Mouse (Mus musculus) ovary, postnatal 36 days (tissue): ENCODE measurements around the gene Cyp1a2.
"Not testable (repeated sequence)": the region's sequence is repeated elsewhere in the genome, so short reads cannot be mapped to it uniquely, and the experiment has no call there.

Experiments
- DNase-seq: peaks from one replicate; pipeline ENCODE4 v3.0.0; 2022; ENCODE audit warnings: low spot score, mixed read lengths

Cyp1a2 gene

DNA sequence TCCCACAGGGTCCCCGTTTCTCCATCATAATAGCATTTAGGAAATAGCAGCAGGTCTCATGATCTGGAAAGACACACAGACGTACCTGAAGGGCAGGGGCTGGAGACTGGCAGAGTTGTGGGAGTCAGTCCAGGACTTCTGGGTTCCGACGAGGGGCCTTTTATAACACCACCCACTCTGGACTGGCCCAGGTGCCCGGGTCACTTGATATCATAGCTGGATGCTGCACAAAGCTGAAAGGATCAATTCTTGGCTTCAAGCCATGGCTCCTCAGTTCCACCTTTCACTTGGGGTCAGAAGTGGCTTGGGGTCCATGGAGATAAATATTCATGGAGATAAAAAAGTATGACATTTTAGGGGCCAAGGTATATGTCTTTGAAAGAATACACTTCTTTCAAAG, at the start of gene Cyp1a2:
Gene Cyp1a2 (minus strand): TSS at position 184 of the 400 bp plus-strand sequence.
- DNase-seq: no peak

DNA sequence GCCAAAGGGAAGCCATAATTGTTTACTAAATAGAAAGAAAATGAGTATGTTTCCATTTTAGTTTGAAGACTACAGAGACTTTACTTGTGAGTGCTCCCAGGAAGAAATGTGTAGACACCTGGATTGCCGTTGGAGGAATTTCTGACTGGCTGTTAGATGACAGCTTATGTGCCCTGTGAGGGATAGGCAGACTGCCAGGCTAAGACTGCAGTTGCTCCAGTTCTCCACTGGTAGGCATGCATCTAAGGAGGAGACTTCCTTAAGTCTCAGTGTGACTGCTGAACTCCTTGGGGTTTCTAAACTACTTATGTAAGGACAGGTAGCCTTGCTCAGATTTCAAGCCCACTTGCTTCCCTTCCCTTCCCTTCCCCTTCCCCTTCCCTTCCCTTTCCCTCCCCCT, 44.8 kb upstream of the Cyp1a2 start:
- no peak for DNase-seq

DNA sequence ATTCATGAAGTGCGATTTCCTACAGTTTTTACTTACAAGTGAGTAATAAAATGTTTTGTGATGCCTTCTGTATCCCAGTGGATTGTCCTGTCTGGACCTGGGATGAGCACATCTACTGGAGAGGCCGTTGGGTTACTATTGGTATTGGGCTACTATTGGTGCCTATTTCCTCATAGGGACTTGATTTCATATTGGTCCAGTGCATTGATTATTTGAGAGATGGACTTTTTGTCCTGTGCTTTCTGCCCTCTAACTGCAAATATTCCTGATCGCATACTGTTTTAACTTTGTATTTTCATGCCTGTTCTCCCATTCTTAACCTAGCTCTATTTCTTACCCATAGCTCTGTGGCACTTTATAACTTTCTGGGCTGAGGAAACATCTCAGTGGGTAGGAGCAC, 41.2 kb upstream of the Cyp1a2 start:
- no peak for DNase-seq

- no peak for DNase-seq
Measured at GRCm38 (mm10) chr9:57723796-57724195, 40.3 kb upstream of the Cyp1a2 start.

- peak; percentile 54 for DNase-seq
Measured at GRCm38 (mm10) chr9:57723315-57723715, 39.8 kb upstream of the Cyp1a2 start.

DNA sequence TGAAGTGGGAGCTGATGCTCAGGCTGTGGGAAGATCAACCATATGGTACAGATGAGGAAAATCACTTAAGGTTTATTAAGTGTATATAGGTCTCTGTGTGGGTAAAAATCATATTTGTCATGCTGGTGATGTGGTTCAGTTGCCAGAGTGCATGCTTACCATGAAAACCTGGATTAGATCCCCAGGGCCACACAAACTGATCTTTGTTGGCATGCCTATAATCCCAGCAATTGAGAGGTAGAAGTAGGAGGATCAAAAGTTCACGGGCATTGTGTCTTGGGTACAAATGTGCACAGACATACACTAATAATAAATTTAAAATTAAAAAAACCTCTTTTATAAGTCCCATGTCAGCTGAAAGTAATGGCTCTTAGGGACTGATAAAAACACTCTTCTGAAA, 38.9 kb upstream of the Cyp1a2 start:
- DNase-seq: no peak

- DNase-seq: no peak
Measured at GRCm38 (mm10) chr9:57720736-57721135, 37.2 kb upstream of the Cyp1a2 start.

- no peak for DNase-seq
Measured at GRCm38 (mm10) chr9:57718408-57718807, 34.9 kb upstream of the Cyp1a2 start.

DNA sequence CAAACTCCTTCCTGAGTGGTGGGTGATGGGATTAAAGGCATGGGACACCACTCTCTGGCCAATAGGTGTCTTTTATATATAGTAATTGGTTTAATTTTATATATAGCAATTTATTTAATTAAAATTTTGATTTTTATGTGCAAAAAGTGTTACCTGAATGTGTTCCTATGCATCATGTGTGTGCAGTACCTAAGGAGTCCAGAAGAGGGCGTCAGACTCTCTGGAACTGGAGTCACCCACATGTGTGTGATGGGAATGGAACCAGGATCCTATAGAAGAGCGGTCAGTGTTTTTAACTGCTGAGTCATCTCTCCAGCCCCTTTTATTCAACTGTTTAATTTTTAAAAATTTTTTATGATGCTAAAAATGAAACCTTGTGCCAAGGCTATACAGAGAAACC, 28.7 kb upstream of the Cyp1a2 start:
- DNase-seq: no peak

DNA sequence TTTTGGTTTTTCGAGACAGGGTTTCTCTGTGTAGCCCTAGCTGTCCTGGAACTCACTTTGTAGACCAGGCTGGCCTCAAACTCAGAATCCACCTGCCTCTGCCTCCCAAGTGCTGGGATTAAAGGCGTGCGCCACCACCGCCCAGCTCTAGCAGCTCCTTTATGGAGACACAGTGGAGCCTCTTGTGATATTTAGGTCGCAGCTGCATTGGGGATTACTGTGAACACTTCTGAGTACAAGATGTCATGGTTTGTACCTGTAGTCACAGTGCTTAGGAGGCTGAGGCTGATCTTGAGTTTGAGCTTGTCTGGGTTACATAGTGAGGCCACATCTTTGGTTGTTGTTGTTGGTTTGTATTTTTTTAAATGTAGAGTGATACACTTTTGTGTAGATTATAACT, 26.7 kb upstream of the Cyp1a2 start:
- not testable (repeated sequence) for DNase-seq

GRCm38 (mm10) chr9:57708720-57709274, 25.3 kb upstream of the Cyp1a2 start:
- DNase-seq: no peak

GRCm38 (mm10) chr9:57708068-57708719, 24.7 kb upstream of the Cyp1a2 start, which contains the start of gene Edc3:
Gene Edc3, plus strand, starts transcription at chr9:57708540.
- peak; percentile 88 for DNase-seq

DNA sequence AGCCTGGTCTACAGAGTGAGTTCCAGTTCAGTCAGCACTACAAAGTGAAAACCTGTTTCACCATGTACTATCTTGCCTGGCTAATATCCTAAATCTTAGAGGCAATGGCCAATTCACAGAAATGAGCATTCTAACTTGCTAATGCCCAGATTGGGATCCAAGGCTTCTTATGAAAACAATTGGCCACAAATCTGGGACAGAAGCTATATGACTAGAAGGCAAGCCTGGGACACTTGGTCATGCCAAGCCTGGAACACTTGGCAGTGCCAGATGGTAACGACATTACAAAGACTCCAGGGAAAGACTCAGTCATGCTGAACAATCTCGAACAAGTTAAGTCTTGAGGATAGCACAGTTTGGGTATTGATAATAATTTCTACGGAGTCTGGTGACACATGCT, 23.0 kb upstream of the Cyp1a2 start:
- DNase-seq: no peak

DNA sequence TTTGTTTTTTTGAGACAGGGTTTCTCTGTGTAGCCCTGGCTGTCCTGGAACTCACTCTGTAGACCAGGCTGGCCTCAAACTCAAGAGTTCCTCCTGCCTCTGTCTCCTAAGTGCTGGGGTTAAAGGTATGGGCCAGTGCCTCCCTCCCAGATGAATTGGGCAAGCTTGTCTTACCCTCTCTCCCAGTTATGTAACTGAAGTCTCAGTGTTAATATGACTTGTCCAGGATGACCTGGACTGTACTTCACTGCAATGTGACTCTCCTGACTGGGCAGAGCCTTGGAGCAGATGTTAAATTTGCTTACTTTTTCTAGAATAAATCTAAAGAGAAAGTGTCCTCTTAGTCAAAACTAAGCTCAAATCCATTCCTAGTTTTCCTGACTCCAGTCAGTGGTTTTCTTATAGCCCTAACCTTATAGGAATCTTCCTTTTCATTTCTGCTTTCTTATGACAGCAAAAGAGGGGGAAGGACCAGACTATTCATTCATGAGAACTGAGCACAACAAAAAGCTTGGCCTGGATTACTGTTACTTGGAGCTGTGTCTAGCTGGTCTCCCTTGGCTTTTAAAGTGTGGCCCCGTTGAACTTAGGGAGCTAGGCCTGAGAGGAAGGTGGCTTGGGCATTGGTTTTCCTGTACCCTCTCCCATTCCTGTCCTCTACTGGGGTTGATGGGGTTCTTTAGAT, 15.1 kb upstream of the Cyp1a2 start:
- DNase-seq: no peak

GRCm38 (mm10) chr9:57697380-57697779, 13.9 kb upstream of the Cyp1a2 start:
- no peak for DNase-seq

DNA sequence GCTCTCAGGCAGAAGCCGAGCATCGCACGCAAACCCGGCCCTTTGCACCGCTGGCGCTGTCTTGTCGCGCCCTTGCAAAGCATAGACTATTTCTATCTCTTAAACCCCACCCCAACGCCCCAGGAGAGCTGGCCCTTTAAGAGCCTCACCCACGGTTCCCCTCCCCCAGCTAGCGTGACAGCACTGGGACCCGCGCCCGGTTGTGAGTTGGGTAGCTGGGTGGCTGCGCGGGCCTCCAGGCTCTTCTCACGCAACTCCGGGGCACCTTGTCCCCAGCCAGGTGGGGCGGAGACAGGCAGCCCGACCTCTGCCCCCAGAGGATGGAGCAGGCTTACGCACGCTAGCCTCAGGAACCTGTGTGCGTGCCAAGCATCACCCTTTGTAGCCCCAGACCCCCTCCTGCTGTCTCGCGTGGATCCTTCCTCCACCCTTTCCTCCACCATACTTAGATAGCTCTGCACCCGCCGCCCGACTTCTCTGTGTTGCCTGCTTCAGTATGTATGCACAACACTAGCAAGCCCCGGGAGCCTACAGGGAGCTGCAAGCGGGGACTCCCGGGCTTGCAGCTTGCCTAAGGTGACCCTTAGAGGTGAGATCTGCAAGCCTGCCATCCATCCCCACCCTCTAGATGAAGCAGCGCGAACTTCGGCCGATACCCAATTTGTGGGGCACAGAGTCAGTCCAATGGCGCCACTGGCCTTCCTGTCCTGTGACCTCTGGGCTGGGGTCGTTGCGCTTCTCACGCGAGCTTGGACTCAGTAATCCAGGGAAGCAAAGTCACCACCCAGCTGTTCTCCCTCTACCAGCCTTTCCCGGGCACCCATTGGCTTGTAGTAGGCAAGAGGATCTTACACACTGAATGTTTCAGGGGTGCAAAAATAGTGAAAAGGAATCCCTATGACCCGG, 13.1 kb upstream of the Cyp1a2 start:
- peak; percentile 20 for DNase-seq

- DNase-seq: no peak
Measured at GRCm38 (mm10) chr9:57694108-57694507, 10.6 kb upstream of the Cyp1a2 start.

GRCm38 (mm10) chr9:57688606-57689005, 5.1 kb upstream of the Cyp1a2 start:
- DNase-seq: no peak

DNA sequence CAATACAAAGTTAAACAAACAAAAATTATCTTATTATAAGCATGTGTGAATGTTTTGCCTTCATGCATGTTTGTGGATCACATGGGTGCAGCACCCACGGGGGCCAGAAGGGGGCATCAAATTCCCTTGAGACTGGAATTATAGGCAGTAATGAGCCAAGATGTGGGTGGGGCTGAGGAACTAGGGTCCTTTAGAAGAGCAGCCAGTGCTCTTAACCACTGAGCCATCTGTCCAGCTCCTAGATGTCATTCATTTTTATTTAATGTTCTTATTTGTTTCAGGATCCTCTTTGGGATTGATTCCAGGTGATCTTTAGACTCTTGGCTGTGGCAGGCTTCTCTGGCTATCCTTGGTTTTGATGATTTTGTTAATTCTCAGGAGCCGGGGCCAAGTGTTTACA, 4.7 kb upstream of the Cyp1a2 start:
- DNase-seq: no peak

GRCm38 (mm10) chr9:57687751-57688150, 4.2 kb upstream of the Cyp1a2 start, which contains the start of gene Cyp1a1:
Gene Cyp1a1, plus strand, starts transcription at chr9:57687928.
- no peak for DNase-seq

GRCm38 (mm10) chr9:57686011-57686410, 2.5 kb upstream of the Cyp1a2 start:
- no peak for DNase-seq

DNA sequence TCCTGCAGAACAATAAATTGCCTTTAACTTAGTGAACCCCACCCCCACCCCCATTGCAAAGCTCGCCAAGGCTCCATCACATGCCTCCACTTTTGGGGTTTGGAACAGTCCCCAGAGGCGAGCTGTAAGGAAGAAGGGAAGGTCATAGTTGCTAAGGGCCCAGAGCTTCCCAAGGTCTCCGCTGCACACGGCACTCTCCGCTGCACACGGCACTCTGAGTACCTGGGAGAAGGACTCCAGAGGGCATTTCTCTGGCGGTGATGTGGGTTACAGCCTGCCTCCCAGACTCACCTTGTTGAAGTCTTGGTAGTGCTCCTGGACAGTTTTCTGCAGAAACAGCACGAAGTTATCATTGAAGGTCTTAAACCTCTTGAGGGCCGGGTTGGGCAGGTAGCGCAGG, 2.1 kb downstream of the Cyp1a2 start:
- no peak for DNase-seq
